Mouse (Mus musculus) cerebellum, adult (tissue): ENCODE results near the gene Aldh3b3.
"Not testable (repeated sequence)": the region's sequence is repeated elsewhere in the genome, so short reads cannot be mapped to it uniquely, and the experiment has no call there.

ENCODE experiments used
- ATAC-seq: cut with Nextera tagmentation; 2 replicates; pipeline ENCODE4 v1.9.2; 2017; ENCODE audit warnings: mild to moderate bottlenecking, moderate library complexity, mixed read lengths; ENCODE audit not compliant: insufficient number of reproducible peaks, low FRiP score, low TSS enrichment

Aldh3b3 gene

GRCm38 (mm10) chr19:3935032-3935895 lies 23.2 kb upstream of the Aldh3b3 start, which contains the start of gene Unc93b1:
Unc93b1 (plus strand) TSS chr19:3935186.
- 0 out of 2 replicates have a peak, but pooled peaks have one; percentile 20 for ATAC-seq

DNA sequence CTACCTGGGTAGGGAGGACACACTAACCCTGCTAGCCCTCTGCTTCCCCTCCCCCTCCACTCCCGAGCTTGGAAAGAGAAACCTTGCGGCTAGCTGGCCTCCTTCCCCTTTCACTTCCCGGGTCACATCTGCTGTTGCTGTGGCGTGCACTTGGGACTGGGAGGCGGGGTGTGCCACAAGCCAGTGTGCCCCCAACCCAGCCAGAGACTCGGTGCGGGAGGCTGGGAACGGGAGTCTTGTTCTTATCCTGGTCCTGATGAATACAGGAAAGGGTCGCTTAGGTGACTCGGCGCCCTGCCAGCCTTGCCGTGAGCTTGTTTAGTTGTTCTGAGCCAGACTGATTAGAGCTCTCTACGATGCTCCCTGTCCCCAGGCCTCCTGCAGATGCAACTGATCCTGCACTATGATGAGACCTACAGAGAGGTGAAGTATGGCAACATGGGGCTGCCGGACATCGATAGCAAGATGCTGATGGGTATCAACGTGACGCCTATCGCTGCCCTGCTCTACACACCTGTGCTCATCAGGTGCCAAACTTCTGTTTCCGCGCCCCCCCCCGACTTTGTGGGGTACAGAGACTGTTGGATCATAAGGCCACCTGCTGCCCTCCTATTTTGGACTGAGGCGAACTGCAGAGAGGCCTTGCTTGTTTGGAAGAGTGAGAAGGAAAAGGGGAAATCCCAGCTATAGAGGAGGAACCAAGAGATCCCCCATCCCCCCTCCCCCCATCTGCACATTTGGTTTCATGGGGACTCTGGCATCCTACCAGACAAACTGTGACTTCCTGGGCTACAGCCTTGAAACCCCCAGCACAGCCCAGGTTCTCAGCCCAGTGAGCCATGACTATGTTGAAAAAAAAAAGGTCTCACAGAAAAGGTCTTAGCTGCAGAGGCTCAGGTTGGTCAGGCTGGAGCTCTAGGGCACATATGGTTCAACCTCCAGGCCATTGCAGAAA lies 22.3 kb upstream of the Aldh3b3 start:
- peak; percentile 26; the same call in 1 of the 2 replicates for ATAC-seq

- ATAC-seq: no peak
Observed at GRCm38 (mm10) chr19:3942315-3942714, 16.1 kb upstream of the Aldh3b3 start.

- ATAC-seq: no peak
Observed at GRCm38 (mm10) chr19:3942986-3943735, 15.3 kb upstream of the Aldh3b3 start.

DNA sequence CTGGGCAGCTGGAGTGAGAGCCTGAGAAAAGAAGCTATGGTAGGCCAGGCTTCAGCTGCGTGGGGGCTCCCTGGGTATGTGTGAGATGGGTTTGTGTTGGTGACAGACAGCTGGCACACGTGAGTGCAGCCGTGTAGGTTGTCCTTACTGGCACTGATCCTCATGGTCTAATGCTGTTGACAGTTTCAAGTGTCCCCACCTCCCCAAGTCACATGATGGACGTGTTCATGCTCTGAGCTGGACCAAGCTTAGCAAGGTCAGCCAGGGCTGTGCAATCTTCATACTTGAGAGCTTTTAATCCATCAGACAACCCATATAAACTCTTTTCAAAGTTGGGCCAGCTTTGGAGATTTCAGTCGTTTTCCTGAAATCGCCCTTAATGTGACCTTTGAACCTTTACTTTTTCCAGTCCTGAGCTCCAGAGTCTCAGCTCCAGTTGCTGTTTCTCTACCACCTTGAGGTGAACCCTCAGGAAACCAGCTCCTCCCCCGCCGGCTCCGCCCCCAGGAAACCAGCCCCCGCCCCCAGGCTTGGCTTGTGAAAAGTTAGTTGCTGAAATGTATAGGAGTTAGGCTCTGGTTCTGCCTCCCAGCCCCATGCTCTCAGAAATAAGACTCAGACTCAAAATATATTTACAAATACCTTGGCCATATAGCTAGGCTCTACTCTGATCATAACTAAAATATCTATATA lies 12.4 kb upstream of the Aldh3b3 start:
- no peak for ATAC-seq

GRCm38 (mm10) chr19:3946715-3947114 lies 11.7 kb upstream of the Aldh3b3 start:
- ATAC-seq: no peak; the same call in 1 of the 2 replicates

DNA sequence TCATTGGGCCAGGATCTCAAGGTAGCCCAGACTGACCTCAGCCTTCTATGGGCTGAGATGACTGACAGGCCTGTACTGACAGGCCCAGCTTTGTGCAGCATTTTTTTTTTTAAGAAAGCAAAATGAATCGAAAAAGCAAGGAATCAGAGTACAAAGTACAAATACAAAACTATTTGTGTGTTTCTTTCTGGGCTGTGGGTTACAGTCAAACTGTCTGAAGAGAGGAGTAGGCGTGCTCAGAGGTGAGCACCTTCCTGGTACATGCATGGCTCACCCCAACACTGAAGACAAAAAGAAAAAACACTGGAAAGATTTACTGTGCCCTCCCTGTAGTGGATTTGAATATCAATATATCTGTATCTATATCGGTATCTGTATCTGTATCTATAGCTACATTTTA lies 10.6 kb upstream of the Aldh3b3 start:
- no peak for ATAC-seq

DNA sequence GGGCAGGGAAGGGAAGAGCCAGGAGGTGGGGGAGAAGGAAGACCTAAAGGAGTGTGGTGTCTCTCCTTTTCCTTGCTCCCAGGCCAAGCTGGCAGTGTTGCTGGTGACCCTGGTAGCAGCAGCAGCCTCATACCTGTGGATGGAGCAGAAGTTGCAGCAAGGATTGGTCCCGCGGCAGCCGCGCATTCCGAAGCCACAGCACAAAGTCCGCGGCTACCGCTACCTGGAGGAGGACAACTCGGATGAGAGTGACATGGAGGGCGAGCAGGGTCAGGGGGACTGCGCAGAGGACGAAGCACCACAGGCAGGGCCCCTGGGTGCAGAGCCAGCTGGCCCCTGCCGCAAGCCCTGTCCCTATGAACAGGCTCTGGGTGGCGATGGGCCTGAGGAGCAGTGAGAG lies 9.9 kb upstream of the Aldh3b3 start:
- ATAC-seq: no peak

- no peak for ATAC-seq
Observed at GRCm38 (mm10) chr19:3950331-3950730, 8.1 kb upstream of the Aldh3b3 start.

GRCm38 (mm10) chr19:3951461-3951860 lies 7.0 kb upstream of the Aldh3b3 start:
- no peak for ATAC-seq

DNA sequence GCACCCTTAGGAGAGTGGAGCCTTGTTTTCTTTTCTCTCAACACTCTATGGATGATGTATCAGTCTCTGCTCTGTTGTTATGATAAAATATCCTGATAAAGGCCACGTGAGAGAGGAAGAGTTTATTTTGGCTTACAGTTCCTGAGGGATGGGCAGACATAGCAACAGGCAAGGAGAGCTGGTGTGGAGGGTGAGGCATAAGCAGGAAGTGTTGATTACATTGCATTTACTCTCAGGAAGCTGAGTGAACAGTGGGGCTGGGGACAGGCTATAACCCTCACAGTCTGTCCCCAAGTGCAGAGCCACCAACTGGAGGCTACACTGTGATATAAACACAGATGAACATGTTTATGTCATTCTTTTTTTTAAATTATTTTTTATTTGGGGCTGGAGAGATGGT lies 6.3 kb upstream of the Aldh3b3 start:
- ATAC-seq: no peak

- ATAC-seq: no peak
Observed at GRCm38 (mm10) chr19:3955033-3955432, 3.4 kb upstream of the Aldh3b3 start.

GRCm38 (mm10) chr19:3955804-3956203 lies 2.6 kb upstream of the Aldh3b3 start:
- no peak for ATAC-seq

GRCm38 (mm10) chr19:3957296-3958036 lies 979 bp upstream of the Aldh3b3 start:
- ATAC-seq: not testable (repeated sequence)

GRCm38 (mm10) chr19:3959030-3959429 lies 585 bp downstream of the Aldh3b3 start:
- ATAC-seq: no peak

DNA sequence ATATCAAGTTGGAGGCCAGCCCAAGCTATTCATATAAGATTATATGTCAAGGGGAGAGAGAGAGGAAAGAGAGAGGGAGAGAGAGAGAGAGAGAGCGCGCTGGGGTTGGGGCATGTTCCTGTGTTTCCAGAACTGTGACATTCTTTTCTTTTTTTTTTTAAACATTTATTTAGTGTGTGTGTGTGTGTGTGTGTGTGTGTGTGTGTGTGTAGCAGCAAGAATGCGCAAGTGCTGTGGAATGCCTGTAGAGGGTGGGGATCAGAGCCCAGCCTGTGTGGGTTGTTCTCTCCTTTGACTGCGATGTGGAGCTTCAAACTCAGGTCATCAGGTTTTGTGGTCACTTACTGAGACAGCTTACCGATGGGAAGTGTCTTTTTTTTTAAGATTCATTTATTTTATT lies 1.8 kb downstream of the Aldh3b3 start:
- ATAC-seq: no peak

- ATAC-seq: not testable (repeated sequence)
Observed at GRCm38 (mm10) chr19:3961805-3962204, 3.4 kb downstream of the Aldh3b3 start.

- no peak for ATAC-seq
Observed at GRCm38 (mm10) chr19:3962469-3962868, 4.0 kb downstream of the Aldh3b3 start.

DNA sequence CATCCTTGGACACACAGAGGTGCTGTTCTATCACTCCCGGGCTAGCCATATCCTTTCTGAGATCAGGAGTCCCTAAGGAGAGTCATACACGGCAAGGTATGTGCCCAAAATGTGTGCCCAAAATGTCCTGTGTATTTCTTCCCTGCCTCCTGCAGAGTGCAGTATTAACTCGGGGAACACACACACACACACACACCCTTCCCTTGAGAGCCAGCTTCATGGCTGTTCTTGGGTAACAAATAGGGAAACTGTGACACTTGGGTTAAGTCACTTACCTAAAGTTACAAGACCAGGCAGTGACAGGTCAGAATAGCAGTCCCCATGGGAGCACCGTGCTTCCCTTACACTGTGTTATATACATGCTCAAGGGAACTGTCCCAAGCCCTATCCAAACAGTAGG lies 5.6 kb downstream of the Aldh3b3 start:
- no peak for ATAC-seq
